Mouse (Mus musculus): ENCODE results near the gene Vmn1r23. TPM values are rescaled to one million over a fixed set of nuclear protein-coding genes. Genes with fewer than 3 reads are reported as not detected.

The Vmn1r23 gene
- not detected in 2 replicates for polyA plus RNA-seq (2012; rRNA removed; ENCODE audit: low replicate concordance)

GRCm38 (mm10) chr6:57926738-57927137 lies at the start of gene Vmn1r23:
Gene Vmn1r23 (minus strand): TSS chr6:57926838.

GRCm38 (mm10) chr6:57961403-57961802 lies 34.8 kb upstream of the Vmn1r23 start, which contains the start of gene Vmn1r24:
Gene Vmn1r24 (minus strand): TSS chr6:57961503.

GRCm38 (mm10) chr6:57907928-57908327 lies 18.7 kb downstream of the Vmn1r23 start, which contains the start of gene Vmn1r22:
Gene Vmn1r22 (minus strand): TSS chr6:57908028.

Other genes starting within 250 kb of the Vmn1r23 start
- 21.1 and 28.7 TPM in 2 replicates for gene Pyurf, start 234.8 kb downstream of the Vmn1r23 start, polyA plus RNA-seq (2012; rRNA removed; ENCODE audit: low replicate concordance)
- gene Lancl2, start 224.3 kb downstream of the Vmn1r23 start, polyA plus RNA-seq (2012; rRNA removed; ENCODE audit: low replicate concordance): 2.5 and 4.6 TPM in 2 replicates
- 16.2 and 23.3 TPM in 2 replicates for gene Vopp1, start 101.7 kb downstream of the Vmn1r23 start, polyA plus RNA-seq (2012; rRNA removed; ENCODE audit: low replicate concordance)
- not detected in 2 replicates for gene Vmn1r21, start 76.5 kb downstream of the Vmn1r23 start, polyA plus RNA-seq (2012; rRNA removed; ENCODE audit: low replicate concordance)
- not detected in 2 replicates for gene Vmn1r22, start 18.8 kb downstream of the Vmn1r23 start, polyA plus RNA-seq (2012; rRNA removed; ENCODE audit: low replicate concordance)
- gene Vmn1r24, start 34.7 kb upstream of the Vmn1r23 start, polyA plus RNA-seq (2012; rRNA removed; ENCODE audit: low replicate concordance): not detected in 2 replicates
- gene Vmn1r25, start 54.0 kb upstream of the Vmn1r23 start, polyA plus RNA-seq (2012; rRNA removed; ENCODE audit: low replicate concordance): not detected in 2 replicates
- not detected in 2 replicates for gene Vmn1r26, start 88.3 kb upstream of the Vmn1r23 start, polyA plus RNA-seq (2012; rRNA removed; ENCODE audit: low replicate concordance)

Measured in mammary gland, adult 2 months (tissue).